Comparison of ENCODE assay signal across 28 mouse cellular contexts in the genomic region with DNA sequence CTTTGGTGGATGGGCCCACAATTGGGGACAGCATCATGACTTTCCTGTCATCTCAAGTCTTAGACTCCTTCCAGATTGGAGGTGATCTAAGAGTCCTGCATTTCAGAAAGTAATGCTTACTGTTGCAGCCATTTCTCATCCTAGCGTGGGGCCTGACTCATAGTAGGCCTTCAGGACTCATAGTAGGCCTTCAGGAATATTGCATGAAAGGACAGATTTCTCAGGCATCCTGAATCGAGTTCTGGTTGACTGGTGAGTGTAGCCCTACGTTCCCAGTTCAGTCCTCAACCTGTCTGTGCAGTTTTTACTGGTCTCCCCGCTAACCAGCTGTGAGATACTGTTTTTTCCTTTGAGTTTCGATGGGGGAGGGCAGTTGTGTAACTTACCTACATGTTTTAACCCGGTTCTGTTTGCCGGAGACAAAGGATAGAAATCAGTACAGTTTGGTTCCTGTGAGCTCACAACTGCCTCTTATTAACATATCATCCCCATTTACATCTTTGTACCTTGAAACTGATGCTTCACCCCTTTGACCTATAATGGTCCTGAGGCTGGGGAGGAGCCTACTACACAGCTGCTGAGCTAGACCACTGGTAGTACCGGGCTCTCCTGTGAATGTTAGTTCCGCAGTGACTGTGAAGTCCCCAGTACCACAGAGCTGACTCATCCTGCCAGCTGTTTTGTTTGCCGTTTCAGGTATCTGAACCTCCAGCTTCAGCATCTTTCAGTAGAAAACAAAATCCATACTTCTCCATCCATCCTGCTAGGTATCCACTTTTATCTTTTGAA.
A peak's percentile ranks its signal among the peaks of the same experiment; 100 is the strongest.
DNase-seq lines count a peak whose midpoint lies in the region; ATAC-seq lines count a peak whose summit lies in the region.
"Had no signal": no experiment of that assay in that cellular context is flagged by ENCODE, and none has a peak within 500 bp of the region (broad histone marks: within the 10 kb centered on the region; RNA-seq: fewer than 3 reads in every experiment).

No protein-coding gene starts in this region.

- H3K4me2 ChIP-seq in hindbrain, embryonic 16.5 days (ENCODE audit: low read length), result no peak overlapping the region
- no peak overlapping the region for H3K4me2 ChIP-seq in neural tube, embryonic 15.5 days
- H3K4me2 ChIP-seq: embryonic facial prominence, embryonic 15.5 days; heart, embryonic 12.5 days; hindbrain, embryonic 13.5 days; liver, embryonic 12.5 days; midbrain, embryonic 13.5 days had no signal

- H3K4me1 ChIP-seq in hindbrain, embryonic 16.5 days (ENCODE audit: control insufficient read depth, insufficient read depth, low read depth, low read length), result no peaks in the 10 kb centered on the region
- H3K4me1 ChIP-seq in neural tube, embryonic 15.5 days, result no peaks in the 10 kb centered on the region; the same call in 1 of the 2 replicates

- H3K27ac ChIP-seq in hindbrain, embryonic 16.5 days (ENCODE audit: low read depth, low read length), result no peak overlapping the region
- H3K27ac ChIP-seq in neural tube, embryonic 15.5 days (replicated peaks), result no peak overlapping the region
- H3K27ac ChIP-seq: embryonic facial prominence, embryonic 15.5 days; heart, adult 2 months; hindbrain, embryonic 13.5 days; liver, embryonic 12.5 days; midbrain, embryonic 13.5 days had no signal

- WGBS in hindbrain, embryonic 16.5 days, result 96% methylated on average over 10 of the region's 10 CpGs
- WGBS in neural tube, embryonic 15.5 days, result 93% methylated on average over 10 of the region's 10 CpGs

- no peaks in the 10 kb centered on the region for H3K27me3 ChIP-seq in hindbrain, embryonic 16.5 days (replicated peaks; ENCODE audit: control insufficient read depth, insufficient read depth, low read length)
- H3K27me3 ChIP-seq in neural tube, embryonic 15.5 days (replicated peaks), result no peaks in the 10 kb centered on the region
- H3K27me3 ChIP-seq: embryonic facial prominence, embryonic 15.5 days; heart, embryonic 12.5 days; hindbrain, embryonic 13.5 days; liver, embryonic 12.5 days; megakaryocyte, embryonic 14.5 days; midbrain, embryonic 13.5 days had no signal

- ATAC-seq in hindbrain, embryonic 16.5 days, result no peak
- no peak for ATAC-seq in neural tube, embryonic 15.5 days (ENCODE audit: low FRiP score)
- ATAC-seq: forebrain, embryonic 14.5 days; liver, embryonic 12.5 days; liver, postnatal 0 days; midbrain, embryonic 13.5 days had no signal

- no peak overlapping the region for H3K4me3 ChIP-seq in hindbrain, embryonic 16.5 days (ENCODE audit: low read length)
- no peak overlapping the region for H3K4me3 ChIP-seq in neural tube, embryonic 15.5 days (replicated peaks)
- H3K4me3 ChIP-seq: embryonic facial prominence, embryonic 15.5 days; heart, adult 2 months; heart, embryonic 12.5 days; hindbrain, embryonic 13.5 days; liver, embryonic 12.5 days; megakaryocyte, embryonic 14.5 days; midbrain, embryonic 13.5 days had no signal

- H3K9me3 ChIP-seq in hindbrain, embryonic 16.5 days (ENCODE audit: control insufficient read depth, low read length), result no peaks in the 10 kb centered on the region
- no peaks in the 10 kb centered on the region for H3K9me3 ChIP-seq in neural tube, embryonic 15.5 days (replicated peaks)
- H3K9me3 ChIP-seq: embryonic facial prominence, embryonic 15.5 days; heart, embryonic 12.5 days; hindbrain, embryonic 13.5 days; liver, embryonic 12.5 days; megakaryocyte, embryonic 14.5 days; midbrain, embryonic 13.5 days had no signal

- DNase-seq in A20 (ENCODE audit: low read depth, low spot score) (peak; percentile 89), R1 (ENCODE audit: low read depth, low spot score) (peak; percentile 48)
- peak; percentile 58 for DNase-seq in CD4-positive, CD25-positive, alpha-beta regulatory T cell, adult 2 months (ENCODE audit: low read depth, low spot score)
- peak; percentile 83 for DNase-seq in induced T-regulatory cell, adult 2 months (ENCODE audit: low read depth)
- DNase-seq in ovary, postnatal 36 days (ENCODE audit: low spot score), result no peak
- DNase-seq: adrenal gland, postnatal 14 days; cerebellum, adult 11 months; cerebellum, adult 9-10 months; heart, adult 2 months; heart, postnatal 4 days; kidney, adult 9 months; kidney, postnatal 10 days; layer of hippocampus, postnatal 36 days; left cerebral cortex, postnatal 4 days; liver, postnatal 0 days; lung, postnatal 36 days; right cerebral cortex, adult 18-20 months; thymus, adult 2 months; thymus, postnatal 36 days had no signal

- H3K36me3 ChIP-seq in hindbrain, embryonic 16.5 days (ENCODE audit: control insufficient read depth, insufficient read depth, low read length), result no peaks in the 10 kb centered on the region
- no peaks in the 10 kb centered on the region for H3K36me3 ChIP-seq in neural tube, embryonic 15.5 days
- H3K36me3 ChIP-seq: embryonic facial prominence, embryonic 15.5 days; heart, embryonic 12.5 days; hindbrain, embryonic 13.5 days; midbrain, embryonic 13.5 days had no signal

- H3K9ac ChIP-seq in hindbrain, embryonic 16.5 days (ENCODE audit: low read depth, low read length), result no peak overlapping the region
- no peak overlapping the region for H3K9ac ChIP-seq in neural tube, embryonic 15.5 days (replicated peaks)
- H3K9ac ChIP-seq: embryonic facial prominence, embryonic 15.5 days; heart, embryonic 12.5 days; hindbrain, embryonic 13.5 days; liver, embryonic 12.5 days; liver, postnatal 0 days; midbrain, embryonic 13.5 days had no signal
